Comparison of ENCODE assay signal across 20 mouse cellular contexts in the genomic region with DNA sequence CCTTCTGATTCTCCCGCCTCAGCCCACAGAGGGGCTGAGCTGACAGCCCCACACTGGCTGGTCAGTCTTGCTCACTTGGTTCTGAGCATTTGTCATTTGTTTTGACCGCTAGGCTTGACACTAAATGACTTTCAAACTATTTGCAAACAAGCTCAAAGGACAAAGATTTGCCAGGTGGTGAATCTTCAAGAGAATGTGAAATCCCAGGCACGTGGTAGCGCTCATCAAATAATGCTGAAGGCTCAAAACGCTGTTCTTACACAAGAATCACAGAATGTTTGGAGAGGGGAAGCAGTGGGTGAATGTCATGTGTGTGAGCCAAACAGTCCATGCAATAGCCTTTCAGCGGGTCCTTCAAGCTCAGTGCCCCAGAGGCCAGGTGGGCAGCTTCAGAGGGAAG. TPM values are rescaled to one million over a fixed set of nuclear protein-coding genes. Genes with fewer than 3 reads are reported as not detected.
DNase-seq lines count a peak whose midpoint lies in the region; ATAC-seq lines count a peak whose summit lies in the region.
"Had no signal": no experiment of that assay in that cellular context is flagged by ENCODE, and none has a peak within 500 bp of the region (broad histone marks: within the 10 kb centered on the region; RNA-seq: fewer than 3 reads in every experiment).

No protein-coding gene starts in this region.

- H3K27me3 ChIP-seq in kidney, embryonic 15.5 days: no peaks in the 10 kb centered on the region
- H3K27me3 ChIP-seq in liver, embryonic 16.5 days (ENCODE audit: control insufficient read depth, insufficient read depth, low read depth, low read length): no peaks in the 10 kb centered on the region
- H3K27me3 ChIP-seq in stomach, embryonic 15.5 days (replicated peaks): no peaks in the 10 kb centered on the region

- no peak overlapping the region for H3K9ac ChIP-seq in kidney, embryonic 15.5 days
- no peak overlapping the region for H3K9ac ChIP-seq in liver, embryonic 16.5 days (ENCODE audit: low read depth, low read length)
- no peak overlapping the region for H3K9ac ChIP-seq in stomach, embryonic 15.5 days
- H3K9ac ChIP-seq: forebrain, embryonic 13.5 days; hindbrain, embryonic 15.5 days; liver, embryonic 14.5 days; midbrain, embryonic 12.5 days had no signal

- H3K4me1 ChIP-seq in kidney, embryonic 15.5 days: peaks cover 59% of the 10 kb centered on the region
- no peaks in the 10 kb centered on the region; the same call in 1 of the 2 replicates for H3K4me1 ChIP-seq in liver, embryonic 16.5 days (ENCODE audit: control insufficient read depth, low read depth, low read length)
- H3K4me1 ChIP-seq in stomach, embryonic 15.5 days: peaks cover 11% of the 10 kb centered on the region

- peaks cover 28% of the 10 kb centered on the region for H3K36me3 ChIP-seq in kidney, embryonic 15.5 days
- peaks cover 7% of the 10 kb centered on the region for H3K36me3 ChIP-seq in liver, embryonic 16.5 days (ENCODE audit: control insufficient read depth, insufficient read depth)
- peaks cover 28% of the 10 kb centered on the region for H3K36me3 ChIP-seq in stomach, embryonic 15.5 days

- DNase-seq in kidney, adult 11 months: peak; percentile 62
- DNase-seq in liver: no peak
- DNase-seq in fat pad, adult 2 months (ENCODE audit: extremely low read depth, low read depth, low spot score): peak; percentile 47
- no peak for DNase-seq in thymus, postnatal 25 days
- DNase-seq in embryo, embryonic 11 days: no peak
- DNase-seq: adrenal gland, postnatal 25 days; heart, adult 11 months; lung, postnatal 14 days; thymus, adult 18-20 months; thymus, postnatal 4 days had no signal

- ATAC-seq in kidney, embryonic 15.5 days (replicated peaks; ENCODE audit: low FRiP score): no peak
- peak; percentile 51; the same call in 1 of the 2 replicates for ATAC-seq in liver, embryonic 16.5 days (ENCODE audit: low read depth)
- no peak for ATAC-seq in stomach, embryonic 15.5 days (ENCODE audit: insufficient read depth, low FRiP score, low read depth)
- ATAC-seq: CD4-positive, CD25-positive, alpha-beta regulatory T cell, adult 4 months; forebrain, embryonic 13.5 days had no signal

- no peak overlapping the region for H3K4me2 ChIP-seq in kidney, embryonic 15.5 days
- no peak overlapping the region for H3K4me2 ChIP-seq in liver, embryonic 16.5 days (ENCODE audit: low read depth, low read length)
- peak overlapping the region; percentile 21; the same call in 1 of the 2 replicates for H3K4me2 ChIP-seq in stomach, embryonic 15.5 days
- H3K4me2 ChIP-seq: forebrain, embryonic 13.5 days; heart, embryonic 11.5 days; hindbrain, embryonic 15.5 days; midbrain, embryonic 12.5 days had no signal

- 58% methylated on average over 6 of the region's 6 CpGs for WGBS in kidney, embryonic 15.5 days
- 43% methylated on average over 6 of the region's 6 CpGs for WGBS in liver, embryonic 16.5 days (ENCODE audit: insufficient replicate concordance)
- 49% methylated on average over 6 of the region's 6 CpGs for WGBS in stomach, embryonic 15.5 days

- H3K9me3 ChIP-seq in kidney, embryonic 15.5 days (replicated peaks): no peaks in the 10 kb centered on the region
- no peaks in the 10 kb centered on the region for H3K9me3 ChIP-seq in liver, embryonic 16.5 days (replicated peaks; ENCODE audit: control insufficient read depth, low read length)
- H3K9me3 ChIP-seq in stomach, embryonic 15.5 days: no peaks in the 10 kb centered on the region
- H3K9me3 ChIP-seq: forebrain, embryonic 13.5 days; hindbrain, embryonic 15.5 days; midbrain, embryonic 12.5 days had no signal

- H3K4me3 ChIP-seq in kidney, embryonic 15.5 days (replicated peaks): no peak overlapping the region
- H3K4me3 ChIP-seq in liver, embryonic 16.5 days (ENCODE audit: low read depth, low read length): no peak overlapping the region
- no peak overlapping the region for H3K4me3 ChIP-seq in stomach, embryonic 15.5 days (replicated peaks)
- H3K4me3 ChIP-seq: erythroblast, embryonic 14.5 days; forebrain, embryonic 13.5 days; hindbrain, embryonic 15.5 days; midbrain, embryonic 12.5 days had no signal

- H3K27ac ChIP-seq in kidney, embryonic 15.5 days: no peak overlapping the region
- no peak overlapping the region for H3K27ac ChIP-seq in liver, embryonic 16.5 days (ENCODE audit: low read length)
- H3K27ac ChIP-seq in stomach, embryonic 15.5 days: peak overlapping the region; percentile 59; the same call in 1 of the 2 replicates
- H3K27ac ChIP-seq: forebrain, embryonic 13.5 days; hindbrain, embryonic 15.5 days; liver, embryonic 14.5 days; midbrain, embryonic 12.5 days had no signal

RNA-seq across cellular contexts. Expression of gene Zfp467, which starts 11.0 kb away (rescaled TPM):
- polyA plus RNA-seq in kidney, embryonic 15.5 days (2015; fragmentation: Nextera tagmentation; extraction: Ambion mirVana): 27.2 and 29.6 TPM in 2 replicates
- polyA plus RNA-seq in liver, embryonic 16.5 days (2015; fragmentation: Nextera tagmentation; extraction: Ambion mirVana): 2.8 and 3.3 TPM in 2 replicates
- polyA plus RNA-seq in stomach, embryonic 15.5 days (2015; fragmentation: Nextera tagmentation; extraction: Ambion mirVana): 25.3 and 26.2 TPM in 2 replicates

RNA-seq across cellular contexts. Expression of gene Sspo, which starts 13.4 kb away (rescaled TPM):
- 0.22 and 0.86 TPM in 2 replicates for polyA plus RNA-seq in kidney, embryonic 15.5 days (2015; fragmentation: Nextera tagmentation; extraction: Ambion mirVana)
- polyA plus RNA-seq in liver, embryonic 16.5 days (2015; fragmentation: Nextera tagmentation; extraction: Ambion mirVana): 0.01 and 0.06 TPM in 2 replicates
- polyA plus RNA-seq in stomach, embryonic 15.5 days (2015; fragmentation: Nextera tagmentation; extraction: Ambion mirVana): 0.26 and 0.27 TPM in 2 replicates
- polyA plus RNA-seq: erythroblast, embryonic 14.5 days had no signal

RNA-seq across cellular contexts. Expression of gene Krba1, which starts 39.3 kb away (rescaled TPM):
- 21.2 and 23.6 TPM in 2 replicates for polyA plus RNA-seq in kidney, embryonic 15.5 days (2015; fragmentation: Nextera tagmentation; extraction: Ambion mirVana)
- polyA plus RNA-seq in liver, embryonic 16.5 days (2015; fragmentation: Nextera tagmentation; extraction: Ambion mirVana): 1.7 and 1.9 TPM in 2 replicates
- polyA plus RNA-seq in stomach, embryonic 15.5 days (2015; fragmentation: Nextera tagmentation; extraction: Ambion mirVana): 16.1 and 17.2 TPM in 2 replicates

Comparison
In these comparisons a context has a peak if more than half of its experiments do, and no peak if none do; other contexts are left out.
1. DNase-seq: peak in kidney, adult 11 months (single experiment) and fat pad, adult 2 months (single experiment); none in liver (single experiment), thymus, postnatal 25 days (single experiment) and embryo, embryonic 11 days (single experiment).